Mouse (Mus musculus) CH12.LX (cell line): ENCODE results near the gene Ldlrad3. TPM values are rescaled to one million over a fixed set of nuclear protein-coding genes. Genes with fewer than 3 reads are reported as not detected.

Experiments
- DNase-seq: peaks from one replicate; pipeline ENCODE4 v3.0.0-alpha.2; 2013; ENCODE audit errors: extremely low read depth
- H3K27ac ChIP-seq: 2 replicates; pipeline ENCODE4 v1.5.1; 2012; ENCODE audit warnings: low read depth, mild to moderate bottlenecking, control low read depth, moderate library complexity; ENCODE audit not compliant: insufficient read depth
- H3K27me3 ChIP-seq: replicated peaks from 2 replicates; pipeline ENCODE3; 2012; ENCODE audit warnings: inconsistent platforms
- H3K36me3 ChIP-seq, 2 experiments: replicated peaks in 1 of 2; 2 replicates each; pipeline versions ENCODE3 to v1.6.1; 2012; ENCODE audit warnings: inconsistent platforms in 1 of 2, low read length in 1 of 2, mild to moderate bottlenecking in 1 of 2, mixed read lengths in 1 of 2, moderate library complexity in 1 of 2; ENCODE audit not compliant: control insufficient read depth in 1 of 2, insufficient read depth in 1 of 2
- H3K4me1 ChIP-seq, 2 experiments: 2 replicates each; pipeline ENCODE4 v1.6.1; 2012; ENCODE audit warnings: inconsistent platforms in 1 of 2, moderate library complexity in 1 of 2; ENCODE audit not compliant: insufficient read depth in 2 of 2, control insufficient read depth in 1 of 2
- H3K4me2 ChIP-seq: 2 replicates; pipeline ENCODE4 v1.6.1; 2012; ENCODE audit warnings: low read depth, mild to moderate bottlenecking, control low read depth; ENCODE audit not compliant: poor library complexity, insufficient read depth, severe bottlenecking
- H3K4me3 ChIP-seq, 3 experiments: fragments of 150-350 bp in 1 of 3; sonication (generic) in 1 of 3; replicated peaks in 1 of 3; 2 replicates each; pipeline versions ENCODE3 to v1.5.1; 2011 to 2012; ENCODE audit warnings: low read depth in 2 of 3, low read length in 2 of 3, mild to moderate bottlenecking in 2 of 3, moderate library complexity in 2 of 3, control low read depth in 1 of 3, improper control_type of control experiment in 1 of 3, inconsistent platforms in 1 of 3, mixed read lengths in 1 of 3; ENCODE audit not compliant: poor library complexity in 1 of 3
- H3K79me2 ChIP-seq: replicated peaks from 2 replicates; pipeline ENCODE4 v1.6.1; 2012; ENCODE audit warnings: mild to moderate bottlenecking, moderate library complexity; ENCODE audit not compliant: control insufficient read depth, poor library complexity, insufficient read depth, severe bottlenecking; ENCODE audit errors: extremely low read depth
- H3K9ac ChIP-seq: 2 replicates; pipeline ENCODE4 v1.6.1; 2012; ENCODE audit warnings: low read depth, mild to moderate bottlenecking, control low read depth, moderate library complexity; ENCODE audit not compliant: insufficient read depth
- H3K9me3 ChIP-seq: replicated peaks from 2 replicates; pipeline ENCODE3; 2012; ENCODE audit warnings: low read length, inconsistent platforms, mixed read lengths
- BHLHE40 ChIP-seq: IDR thresholded peaks from 2 replicates; pipeline ENCODE4 v1.6.1; 2011; ENCODE audit warnings: mild to moderate bottlenecking, low read depth, low read length, improper control_type of control experiment
- E2F4 ChIP-seq: IDR thresholded peaks from 2 replicates; pipeline ENCODE4 v1.6.1; 2011; ENCODE audit warnings: low read depth, low read length, improper control_type of control experiment; ENCODE audit not compliant: insufficient replicate concordance
- ETS1 ChIP-seq: conservative IDR thresholded peaks from 2 replicates; pipeline ENCODE4 v1.6.1; 2012; ENCODE audit warnings: low read depth, mild to moderate bottlenecking, inconsistent platforms, low read length, improper control_type of control experiment, moderate library complexity
- IRF4 ChIP-seq: IDR thresholded peaks from 2 replicates; pipeline ENCODE4 v1.6.1; 2014; ENCODE audit warnings: low read depth, mild to moderate bottlenecking, inconsistent platforms, low read length, improper control_type of control experiment
- JUN ChIP-seq: IDR thresholded peaks from 2 replicates; pipeline ENCODE4 v1.6.1; 2011; ENCODE audit warnings: low read depth, mild to moderate bottlenecking, low read length, improper control_type of control experiment, moderate library complexity; ENCODE audit not compliant: insufficient read depth
- JUND ChIP-seq: conservative IDR thresholded peaks from 2 replicates; pipeline ENCODE4 v1.6.1; 2011; ENCODE audit warnings: low read depth, low read length, improper control_type of control experiment
- KAT2A ChIP-seq: IDR thresholded peaks from 2 replicates; pipeline ENCODE4 v1.6.1; 2012; ENCODE audit warnings: low read length, improper control_type of control experiment, inconsistent platforms; ENCODE audit not compliant: insufficient replicate concordance
- MAFK ChIP-seq: IDR thresholded peaks from 2 replicates; pipeline ENCODE4 v1.6.1; 2011; ENCODE audit warnings: low read length, improper control_type of control experiment; ENCODE audit not compliant: insufficient replicate concordance
- MAX ChIP-seq: IDR thresholded peaks from 2 replicates; pipeline ENCODE4 v1.6.1; 2011; ENCODE audit warnings: low read length, improper control_type of control experiment
- MAZ ChIP-seq: IDR thresholded peaks from 2 replicates; pipeline ENCODE4 v1.6.1; 2012; ENCODE audit warnings: low read depth, mild to moderate bottlenecking, inconsistent platforms, low read length, improper control_type of control experiment, moderate library complexity
- MXI1 ChIP-seq: IDR thresholded peaks from 2 replicates; pipeline ENCODE4 v1.6.1; 2011; ENCODE audit warnings: mild to moderate bottlenecking, low read depth, low read length, improper control_type of control experiment
- MYC ChIP-seq: IDR thresholded peaks from 2 replicates; pipeline ENCODE4 v1.6.1; 2011; ENCODE audit warnings: low read depth, mild to moderate bottlenecking, improper control_type of control experiment, low read length
- NRF1 ChIP-seq: IDR thresholded peaks from 2 replicates; pipeline ENCODE4 v1.6.1; 2014; ENCODE audit warnings: low read depth, mild to moderate bottlenecking, inconsistent platforms, low read length, improper control_type of control experiment, moderate library complexity
- POLR2A ChIP-seq: IDR thresholded peaks from 2 replicates; pipeline ENCODE4 v1.6.1; 2011; ENCODE audit warnings: low read depth, mild to moderate bottlenecking, improper control_type of control experiment, low read length
- SIN3A ChIP-seq: IDR thresholded peaks from 2 replicates; pipeline ENCODE4 v1.6.1; 2012; ENCODE audit warnings: low read length, improper control_type of control experiment, inconsistent platforms
- SMC3 ChIP-seq: IDR thresholded peaks from 2 replicates; pipeline ENCODE4 v1.6.1; 2011; ENCODE audit warnings: low read depth, low read length, improper control_type of control experiment
- TBP ChIP-seq: conservative IDR thresholded peaks from 2 replicates; pipeline ENCODE4 v1.6.1; 2011; ENCODE audit warnings: low read depth, low read length, improper control_type of control experiment
- TCF12 ChIP-seq: IDR thresholded peaks from 2 replicates; pipeline ENCODE4 v1.6.1; 2014; ENCODE audit warnings: low read depth, mild to moderate bottlenecking, inconsistent platforms, low read length, improper control_type of control experiment
- USF1 ChIP-seq: IDR thresholded peaks from 2 replicates; pipeline ENCODE4 v1.6.1; 2014; ENCODE audit warnings: low read depth, mild to moderate bottlenecking, inconsistent platforms, low read length, improper control_type of control experiment
- USF2 ChIP-seq: conservative IDR thresholded peaks from 2 replicates; pipeline ENCODE4 v1.6.1; 2011; ENCODE audit warnings: low read depth, low read length, improper control_type of control experiment
- ZKSCAN1 ChIP-seq: IDR thresholded peaks from 2 replicates; pipeline ENCODE4 v1.6.1; 2012; ENCODE audit warnings: low read depth, inconsistent platforms, low read length, improper control_type of control experiment, borderline replicate concordance
- dilution Hi-C: fragments of 300-500 bp; cut with MboI; formaldehyde crosslinking; loops from 2 replicates; pipeline ENCODE4 v1.14.3; 2020; ENCODE audit warnings: low sequenced_read_pairs; ENCODE audit not compliant: extremely low pct_unique_long_range_greater_than_20kb, extremely low pct_ligation_motif_present
- in situ Hi-C: fragments of 300-500 bp; cut with MboI; formaldehyde crosslinking; loops from 3 replicates; pipeline ENCODE4 v1.14.3; 2019; ENCODE audit warnings: low sequenced_read_pairs, low pct_ligation_motif_present, low pct_unique_long_range_greater_than_20kb, mixed read lengths
- polyA plus RNA-seq: library from polyadenylated mRNA; unstranded; fragments of >175 nt; gene quantifications from 2 replicates; pipeline ENCODE4 v1.2.1, GENCODE M21; 2012; ENCODE audit warnings: low read depth; ENCODE audit not compliant: insufficient read length
- total RNA-seq, 2 experiments: library from RNA; depleted of rRNA; stranded (reverse); fragments of 300-350 nt in 1 of 2; fragments of >200 nt in 1 of 2; gene quantifications; 2 replicates each; pipeline ENCODE4 v1.2.3; 2012 to 2014

The Ldlrad3 gene
- total and polyA plus RNA-seq, 3 experiments = 0.30 to 2.7 (median 2.1) TPM

DNA sequence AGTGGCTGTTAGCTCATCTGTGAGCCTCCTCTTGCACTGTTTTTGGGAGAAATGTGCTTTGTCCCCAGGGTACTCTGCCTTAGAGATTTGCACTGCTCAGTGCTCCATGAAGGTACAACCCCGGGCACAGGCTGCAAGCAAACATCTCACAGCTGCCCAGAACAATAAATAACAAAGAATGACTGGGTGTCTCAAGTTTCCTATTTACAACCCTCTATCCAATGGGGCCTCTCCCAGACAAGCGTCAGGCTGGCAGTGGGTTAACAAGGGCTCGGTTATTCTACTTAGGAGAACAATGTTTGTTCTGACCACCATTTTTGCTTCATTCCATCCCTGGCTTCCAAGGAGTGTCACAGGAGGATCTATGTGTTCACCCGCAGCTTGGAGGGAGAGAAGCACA lies 25.9 kb upstream of the Ldlrad3 start:
- H3K9ac ChIP-seq = no peak overlapping the region
- no peak overlapping the region for H3K4me3 ChIP-seq
- no peak for DNase-seq
- dilution Hi-C loops = no loop called here
- no peaks in the 10 kb centered on the region for H3K79me2 ChIP-seq
- no peak overlapping the region for H3K27ac ChIP-seq
- H3K36me3 ChIP-seq = no peaks in the 10 kb centered on the region
- H3K4me1 ChIP-seq = no peaks in the 10 kb centered on the region
- H3K9me3 ChIP-seq = no peaks in the 10 kb centered on the region
- TF ChIP-seq MAZ (no peak), E2F4 (no peak)
- TF ChIP-seq, all 38 proteins: peak for 0
- Histone ChIP-seq H3K27me3 (no peaks in the 10 kb centered on the region), H3K4me2 (no peak overlapping the region)
- in situ Hi-C loops = no loop called here

DNA sequence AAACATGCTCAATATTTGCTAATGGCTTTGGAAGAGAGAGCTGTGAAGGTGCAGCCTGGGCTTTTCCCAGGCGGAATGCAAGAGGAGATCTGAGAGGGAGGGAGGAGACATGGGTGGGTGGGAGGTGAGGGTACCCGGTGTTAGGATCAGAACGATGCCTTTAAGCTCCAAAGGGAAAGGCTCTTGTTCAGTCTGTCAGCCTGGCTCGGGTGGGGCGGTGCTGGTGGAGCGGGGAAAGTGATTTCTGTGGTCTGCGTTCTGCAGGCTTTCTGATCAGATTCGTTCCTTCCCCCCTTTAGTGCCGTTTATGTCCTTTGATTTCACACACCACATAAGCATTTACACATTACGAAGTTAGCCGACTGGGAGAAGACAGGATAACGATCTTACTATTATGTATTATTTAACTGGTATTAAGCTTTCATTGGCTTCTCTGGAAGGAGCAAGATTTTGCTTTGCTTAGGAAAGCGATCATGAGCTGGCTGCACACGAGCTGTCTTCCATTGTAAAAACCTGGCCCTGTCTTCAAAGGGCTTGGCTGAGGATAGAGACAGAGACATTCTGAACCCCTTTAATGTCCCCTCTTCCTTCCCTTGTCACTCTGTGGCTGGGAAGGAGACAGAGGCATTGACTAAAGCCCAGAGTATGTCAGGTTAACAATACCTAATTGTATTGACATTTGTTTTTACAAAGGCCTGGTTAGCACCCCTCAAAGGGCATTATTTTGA lies 19.7 kb upstream of the Ldlrad3 start:
- no peaks in the 10 kb centered on the region for H3K36me3 ChIP-seq
- peaks cover 0 to 5% of the 10 kb centered on the region in 2 experiments; a peak in 2 of 4 replicates for H3K4me1 ChIP-seq
- no peak overlapping the region for H3K4me3 ChIP-seq
- H3K9ac ChIP-seq = no peak overlapping the region
- H3K9me3 ChIP-seq = no peaks in the 10 kb centered on the region
- H3K27me3 ChIP-seq = no peaks in the 10 kb centered on the region
- TF ChIP-seq MXI1 (no peak), SIN3A (no peak), TBP (no peak), JUND (no peak), KAT2A (no peak), MAX (no peak), POLR2A (no peak), BHLHE40 (no peak), NRF1 (no peak), JUN (no peak), IRF4 (no peak), USF2 (no peak), MAFK (no peak), MYC (no peak), USF1 (no peak), SMC3 (no peak), ETS1 (no peak), ZKSCAN1 (no peak), TCF12 (no peak)
- H3K27ac ChIP-seq = no peak overlapping the region
- in situ Hi-C loops = no loop called here
- dilution Hi-C loops = no loop called here
- no peak for DNase-seq
- H3K79me2 ChIP-seq = no peaks in the 10 kb centered on the region
- H3K4me2 ChIP-seq = no peak overlapping the region
